Mouse (Mus musculus) bone marrow, adult 2 months (tissue): Measurements from ENCODE around the gene Esrrg.

ENCODE experiments used
- CTCF ChIP-seq: fragments of 200-500 bp; IDR thresholded peaks from 2 replicates; pipeline ENCODE4 v1.5.1; 2011; ENCODE audit warnings: low read length, control low read depth; ENCODE audit not compliant: control insufficient read depth, insufficient read depth
- POLR2A ChIP-seq: fragments of 200-500 bp; IDR thresholded peaks from 2 replicates; pipeline ENCODE4 v1.6.1; 2011; ENCODE audit warnings: low read depth, mild to moderate bottlenecking, control low read depth, low read length, borderline replicate concordance; ENCODE audit not compliant: control insufficient read depth

DNA sequence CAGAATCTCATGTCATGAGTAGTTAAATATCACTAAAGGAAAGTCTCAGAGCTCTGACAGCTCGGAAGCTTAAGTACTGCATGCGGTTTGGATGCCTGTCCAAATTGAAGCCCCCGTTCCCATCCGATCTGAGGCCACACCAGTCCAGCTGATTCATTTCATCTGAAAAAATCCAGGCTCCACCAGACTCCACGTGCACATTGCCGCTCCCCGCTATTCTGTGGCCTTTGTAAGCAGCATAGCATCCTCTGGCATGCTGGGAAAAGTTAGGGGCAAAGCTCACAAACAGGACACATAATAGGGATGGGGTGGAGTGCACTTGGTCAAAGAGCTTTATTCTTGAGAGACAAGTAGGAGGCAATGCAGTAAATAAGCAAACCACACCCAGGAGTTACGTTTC lies 133.5 kb downstream of the Esrrg start:
- TF ChIP-seq POLR2A (no peak), CTCF (no peak)
